Mouse (Mus musculus) bone marrow macrophage, adult 2 months (primary cell): ENCODE measurements around the gene Akr1cl.

Experiments used
- CTCF ChIP-seq: IDR thresholded peaks from 2 replicates; pipeline ENCODE4 v1.5.1; 2012; ENCODE audit warnings: low read depth, mild to moderate bottlenecking, low read length, moderate library complexity
- POLR2A ChIP-seq: IDR thresholded peaks from 2 replicates; pipeline ENCODE4 v1.6.1; 2012; ENCODE audit warnings: mild to moderate bottlenecking, low read depth, low read length, borderline replicate concordance

DNA sequence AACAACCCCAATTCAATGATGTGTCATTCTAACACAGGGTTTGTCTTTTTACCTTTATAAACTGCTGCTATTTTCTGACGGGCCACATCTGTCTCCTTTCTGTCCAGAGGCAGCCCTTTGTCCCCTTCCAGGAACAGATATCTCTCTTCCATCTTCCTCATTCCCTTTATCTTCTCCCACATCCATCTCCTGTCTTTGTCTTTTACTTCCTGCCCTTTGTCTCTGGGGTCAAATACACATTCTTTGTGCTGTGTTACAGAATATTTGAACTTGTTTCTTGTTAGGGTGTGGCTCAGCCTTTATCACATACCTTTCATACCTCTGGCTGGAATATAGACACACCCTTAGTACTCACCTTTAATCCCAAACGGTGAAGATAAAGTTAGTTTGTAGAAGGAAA is 5.0 kb upstream of the Akr1cl start:
- TF ChIP-seq CTCF: no peak
- TF ChIP-seq POLR2A: no peak
